Mouse (Mus musculus) C2C12 (cell line): ENCODE data around the gene Slc23a2. TPM values are rescaled to one million over a fixed set of nuclear protein-coding genes. Genes with fewer than 3 reads are reported as not detected.

Experiments
- H3K27me3 ChIP-seq: one replicate; pipeline ENCODE4 v1.6.1; 2011; ENCODE audit not compliant: control insufficient read depth, insufficient read depth, insufficient read length
- H3K36me3 ChIP-seq: one replicate; pipeline ENCODE4 v1.6.1; 2011; ENCODE audit not compliant: control insufficient read depth, insufficient read depth
- H3K4me3 ChIP-seq: one replicate; pipeline ENCODE4 v1.5.1; 2011; ENCODE audit warnings: mild to moderate bottlenecking, control low read depth; ENCODE audit not compliant: poor library complexity, insufficient read depth, severe bottlenecking
- H3K79me2 ChIP-seq: one replicate; pipeline ENCODE4 v1.6.1; 2011; ENCODE audit not compliant: control insufficient read depth, insufficient read depth
- H3K79me3 ChIP-seq: one replicate; pipeline ENCODE4 v1.6.1; 2011; ENCODE audit warnings: low read depth, control low read depth
- H3ac ChIP-seq: one replicate; pipeline ENCODE3; 2011; ENCODE audit warnings: low read depth; ENCODE audit not compliant: control insufficient read depth, insufficient read length
- CEBPB ChIP-seq: IDR thresholded peaks from one replicate; pipeline ENCODE4 v1.6.1; 2011; ENCODE audit warnings: low read depth, mild to moderate bottlenecking, control low read depth, moderate library complexity
- CTCF ChIP-seq: IDR thresholded peaks from one replicate; pipeline ENCODE4 v1.5.1; 2011; ENCODE audit not compliant: control insufficient read depth, insufficient read depth, insufficient read length
- FOSL1 ChIP-seq: IDR thresholded peaks from one replicate; pipeline ENCODE4 v1.8.0; 2011; ENCODE audit warnings: mild to moderate bottlenecking, low read length; ENCODE audit not compliant: poor library complexity, insufficient read depth, severe bottlenecking
- MAX ChIP-seq: IDR thresholded peaks from one replicate; pipeline ENCODE4 v1.6.1; 2011; ENCODE audit warnings: mild to moderate bottlenecking, control low read depth
- MYOD1 ChIP-seq: IDR thresholded peaks from one replicate; pipeline ENCODE4 v1.6.1; 2011; ENCODE audit warnings: low read depth; ENCODE audit not compliant: control insufficient read depth, insufficient read length
- MYOG ChIP-seq: IDR thresholded peaks from one replicate; pipeline ENCODE4 v1.6.1; 2011; ENCODE audit not compliant: control insufficient read depth, insufficient read length; ENCODE audit errors: extremely low read depth
- USF1 ChIP-seq: IDR thresholded peaks from one replicate; pipeline ENCODE4 v1.6.1; 2011; ENCODE audit warnings: low read depth, mild to moderate bottlenecking, control low read depth, moderate library complexity
- polyA plus RNA-seq: library from polyadenylated mRNA; unstranded; fragments of >200 nt; fragmentation: generic; extraction: Trizol; gene quantifications from one replicate; pipeline ENCODE4 v1.2.1, GENCODE M21; 2012; ENCODE audit warnings: missing spikeins

Slc23a2 gene
- polyA plus RNA-seq, 1 experiment = 12.0 TPM

GRCm38 (mm10) chr2:132063776-132064175, 81.1 kb downstream of the Slc23a2 start:
- TF ChIP-seq CEBPB = no peak
- TF ChIP-seq MAX = no peak
- TF ChIP-seq MYOD1 = no peak
- TF ChIP-seq CTCF = no peak
- no peak for TF ChIP-seq MYOG
- no peak for TF ChIP-seq FOSL1
- no peak for TF ChIP-seq USF1
- no peaks in the 10 kb centered on the region for H3K27me3 ChIP-seq
- no peak overlapping the region for H3ac ChIP-seq
- H3K36me3 ChIP-seq = peaks cover 70% of the 10 kb centered on the region
- no peaks in the 10 kb centered on the region for H3K79me3 ChIP-seq
- H3K4me3 ChIP-seq = no peak overlapping the region
- H3K79me2 ChIP-seq = no peaks in the 10 kb centered on the region

GRCm38 (mm10) chr2:132061884-132062283, 83.0 kb downstream of the Slc23a2 start:
- Histone ChIP-seq H3K36me3 (peaks cover 83% of the 10 kb centered on the region), H3K27me3 (no peaks in the 10 kb centered on the region), H3K79me2 (no peaks in the 10 kb centered on the region), H3K4me3 (no peak overlapping the region), H3ac (no peak overlapping the region), H3K79me3 (no peaks in the 10 kb centered on the region)
- no peak for TF ChIP-seq MAX
- no peak for TF ChIP-seq MYOD1
- TF ChIP-seq USF1 = no peak
- TF ChIP-seq CTCF = no peak
- no peak for TF ChIP-seq CEBPB
- TF ChIP-seq FOSL1 = no peak
- no peak for TF ChIP-seq MYOG

- H3K79me2 ChIP-seq = no peaks in the 10 kb centered on the region
- H3K36me3 ChIP-seq = peaks cover 91% of the 10 kb centered on the region
- no peak overlapping the region for H3K4me3 ChIP-seq
- no peak overlapping the region for H3ac ChIP-seq
- no peaks in the 10 kb centered on the region for H3K79me3 ChIP-seq
- TF ChIP-seq CTCF (no peak), FOSL1 (no peak), USF1 (no peak), MYOG (no peak), CEBPB (no peak), MAX (no peak), MYOD1 (no peak)
- no peaks in the 10 kb centered on the region for H3K27me3 ChIP-seq
Measured at GRCm38 (mm10) chr2:132059919-132060318, 85.0 kb downstream of the Slc23a2 start.

- H3K79me2 ChIP-seq = no peaks in the 10 kb centered on the region
- no peaks in the 10 kb centered on the region for H3K27me3 ChIP-seq
- H3K79me3 ChIP-seq = no peaks in the 10 kb centered on the region
- no peak overlapping the region for H3K4me3 ChIP-seq
- peaks cover 64% of the 10 kb centered on the region for H3K36me3 ChIP-seq
- H3ac ChIP-seq = no peak overlapping the region
- TF ChIP-seq MYOD1 (no peak), CTCF (no peak), USF1 (no peak), MYOG (no peak), FOSL1 (no peak), MAX (no peak), CEBPB (no peak)
Measured at GRCm38 (mm10) chr2:132055349-132055753, 89.6 kb downstream of the Slc23a2 start.

- Histone ChIP-seq H3K4me3 (no peak overlapping the region), H3K79me3 (no peaks in the 10 kb centered on the region), H3K36me3 (peaks cover 49% of the 10 kb centered on the region), H3K27me3 (no peaks in the 10 kb centered on the region), H3ac (no peak overlapping the region), H3K79me2 (no peaks in the 10 kb centered on the region)
- TF ChIP-seq MYOD1 (no peak), USF1 (no peak), CTCF (no peak), CEBPB (no peak), MAX (no peak), MYOG (no peak)
Measured at GRCm38 (mm10) chr2:132053824-132054223, 91.1 kb downstream of the Slc23a2 start.

GRCm38 (mm10) chr2:132051798-132052197, 93.1 kb downstream of the Slc23a2 start:
- no peaks in the 10 kb centered on the region for H3K27me3 ChIP-seq
- H3K4me3 ChIP-seq = no peak overlapping the region
- H3K79me2 ChIP-seq = no peaks in the 10 kb centered on the region
- peaks cover 29% of the 10 kb centered on the region for H3K36me3 ChIP-seq
- H3K79me3 ChIP-seq = no peaks in the 10 kb centered on the region
- no peak overlapping the region for H3ac ChIP-seq
- TF ChIP-seq MAX (no peak), CTCF (no peak), MYOD1 (no peak), MYOG (no peak), FOSL1 (no peak), USF1 (no peak), CEBPB (no peak)
